Mouse (Mus musculus) midbrain, embryonic 10.5 days (tissue): ENCODE results near the gene Mamstr. TPM values are rescaled to one million over a fixed set of nuclear protein-coding genes. Genes with fewer than 3 reads are reported as not detected.

Experiments used
- DNase-seq: peaks from one replicate; pipeline ENCODE4 v3.0.0-alpha.2; 2017; ENCODE audit warnings: low spot score
- H3K27ac ChIP-seq: fragments of 300-500 bp; sonication (generic); replicated peaks from 2 replicates; pipeline ENCODE4 v1.5.1; 2016; ENCODE audit warnings: mild to moderate bottlenecking
- H3K27me3 ChIP-seq: fragments of 300-500 bp; sonication (generic); 2 replicates; pipeline ENCODE4 v1.6.1; 2016; ENCODE audit warnings: low read depth, mild to moderate bottlenecking; ENCODE audit not compliant: poor library complexity, severe bottlenecking
- H3K36me3 ChIP-seq: fragments of 300-500 bp; sonication (generic); 2 replicates; pipeline ENCODE4 v1.6.1; 2016; ENCODE audit warnings: mild to moderate bottlenecking, moderate library complexity
- H3K4me1 ChIP-seq: fragments of 300-500 bp; sonication (generic); 2 replicates; pipeline ENCODE4 v1.6.1; 2016
- H3K4me3 ChIP-seq: fragments of 300-500 bp; sonication (generic); 2 replicates; pipeline ENCODE4 v1.5.1; 2016; ENCODE audit warnings: mild to moderate bottlenecking, moderate library complexity
- H3K9me3 ChIP-seq: fragments of 300-500 bp; sonication (generic); replicated peaks from 2 replicates; pipeline ENCODE4 v1.6.1; 2016; ENCODE audit warnings: mild to moderate bottlenecking
- WGBS: fragments of 180-500 bp; shearing (Covaris S2); methylation state at CpG from one replicate; pipeline ENCODE4 v1.1.7; 2016; 5-methylcytosine and 5-hydroxymethylcytosine counted together
- polyA plus RNA-seq: library from polyadenylated mRNA; unstranded; fragments of >200 nt; fragmentation: Nextera tagmentation; extraction: Ambion mirVana; gene quantifications from 2 replicates; pipeline ENCODE4 v1.2.1, GENCODE M21; 2016

Mamstr gene
- polyA plus RNA-seq, 1 experiment from 2014 or later: 2.1 TPM

- H3K36me3 ChIP-seq: no peaks in the 10 kb centered on the region
- DNase-seq: no peak
- no peak overlapping the region for H3K4me3 ChIP-seq
- H3K4me1 ChIP-seq: peaks cover 27% of the 10 kb centered on the region
- no peaks in the 10 kb centered on the region; the same call in 1 of the 2 replicates for H3K27me3 ChIP-seq
- peak overlapping the region; percentile 7; the same call in 1 of the 2 replicates for H3K27ac ChIP-seq
- no peaks in the 10 kb centered on the region for H3K9me3 ChIP-seq
- 79% methylated on average over 7 of the region's 7 CpGs for WGBS
Measured at GRCm38 (mm10) chr7:45677627-45678295, 38.0 kb downstream of the Mamstr start.

- 92% methylated on average over 14 of the region's 14 CpGs for WGBS
- DNase-seq: no peak
Measured at GRCm38 (mm10) chr7:45678513-45678912, 38.7 kb downstream of the Mamstr start.

GRCm38 (mm10) chr7:45679966-45680621 is 40.3 kb downstream of the Mamstr start:
- Histone ChIP-seq H3K9me3 (no peaks in the 10 kb centered on the region), H3K27me3 (no peaks in the 10 kb centered on the region; the same call in 1 of the 2 replicates), H3K27ac (peak overlapping the region; percentile 29), H3K4me3 (no peak overlapping the region), H3K4me1 (peaks cover 32% of the 10 kb centered on the region), H3K36me3 (no peaks in the 10 kb centered on the region)
- DNase-seq: no peak
- 66% methylated on average over 14 of the region's 14 CpGs for WGBS

More at GRCm38 (mm10) chr7:45678513-45678912, 38.7 kb downstream of the Mamstr start:
- Histone ChIP-seq H3K27ac (peak overlapping the region; percentile 7; the same call in 1 of the 2 replicates), H3K27me3 (no peaks in the 10 kb centered on the region; the same call in 1 of the 2 replicates), H3K36me3 (no peaks in the 10 kb centered on the region), H3K4me3 (no peak overlapping the region), H3K9me3 (no peaks in the 10 kb centered on the region), H3K4me1 (peaks cover 32% of the 10 kb centered on the region)

- Histone ChIP-seq H3K27me3 (peaks cover under 1% of the 10 kb centered on the region; the same call in 1 of the 2 replicates), H3K4me1 (peaks cover 39% of the 10 kb centered on the region), H3K4me3 (no peak overlapping the region), H3K9me3 (no peaks in the 10 kb centered on the region), H3K27ac (no peak overlapping the region; the same call in 1 of the 2 replicates), H3K36me3 (no peaks in the 10 kb centered on the region)
- WGBS: 87% methylated on average over 8 of the region's 8 CpGs
- DNase-seq: no peak
Measured at GRCm38 (mm10) chr7:45681046-45681736, 41.4 kb downstream of the Mamstr start.

- Histone ChIP-seq H3K9me3 (no peaks in the 10 kb centered on the region), H3K27ac (peak overlapping the region; percentile 90), H3K4me3 (peak overlapping the region; percentile 40), H3K36me3 (no peaks in the 10 kb centered on the region), H3K27me3 (peaks cover 3% of the 10 kb centered on the region; the same call in 1 of the 2 replicates), H3K4me1 (peaks cover 44% of the 10 kb centered on the region)
- DNase-seq: peak; percentile 91
- 31% methylated on average over 14 of the region's 14 CpGs for WGBS
Measured at GRCm38 (mm10) chr7:45682144-45683126, 42.7 kb downstream of the Mamstr start.

- Histone ChIP-seq H3K27me3 (peaks cover 3% of the 10 kb centered on the region; the same call in 1 of the 2 replicates), H3K36me3 (no peaks in the 10 kb centered on the region), H3K4me3 (no peak within 1 kb of the TSS; the same call in 1 of the 2 replicates), H3K27ac (peak within 1 kb of the TSS; percentile 90), H3K4me1 (peaks cover 35% of the 10 kb centered on the region), H3K9me3 (no peaks in the 10 kb centered on the region)
- WGBS: 73% methylated on average over 7 of the region's 7 CpGs
- no peak for DNase-seq
Measured at GRCm38 (mm10) chr7:45683396-45684050, 43.7 kb downstream of the Mamstr start, which contains the start of gene Ntn5. Ntn5 (plus strand) TSS chr7:45684022.

GRCm38 (mm10) chr7:45685811-45686210 is 46.0 kb downstream of the Mamstr start:
- no peak for DNase-seq
- Histone ChIP-seq H3K27ac (peak overlapping the region; percentile 49; the same call in 1 of the 2 replicates), H3K27me3 (peaks cover 13% of the 10 kb centered on the region; the same call in 1 of the 2 replicates), H3K4me3 (no peak overlapping the region), H3K4me1 (peaks cover 38% of the 10 kb centered on the region), H3K9me3 (no peaks in the 10 kb centered on the region), H3K36me3 (no peaks in the 10 kb centered on the region)
- WGBS: 61% methylated on average over 10 of the region's 10 CpGs

DNA sequence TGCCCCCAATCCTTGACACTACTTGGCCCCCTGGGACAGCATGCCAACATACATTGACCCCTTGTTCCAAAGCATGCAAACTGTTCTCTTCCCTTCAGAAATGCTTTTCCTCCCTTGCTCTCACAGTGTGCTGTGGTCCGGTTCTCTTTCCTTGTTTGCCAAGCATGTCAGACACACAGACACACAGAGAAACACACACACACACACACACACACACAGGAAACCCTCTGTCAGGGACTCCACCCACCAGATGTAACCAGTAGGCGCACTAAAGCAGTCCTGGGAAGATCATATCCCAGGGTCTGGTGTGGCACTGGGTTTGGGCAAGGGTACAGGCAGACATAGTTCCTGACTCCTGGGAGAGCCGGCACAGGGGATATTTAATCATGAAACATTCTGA is 47.1 kb downstream of the Mamstr start:
- H3K36me3 ChIP-seq: no peaks in the 10 kb centered on the region
- peaks cover 23% of the 10 kb centered on the region; the same call in 1 of the 2 replicates for H3K27me3 ChIP-seq
- H3K4me1 ChIP-seq: peaks cover 38% of the 10 kb centered on the region
- peak overlapping the region; percentile 38; the same call in 1 of the 2 replicates for H3K27ac ChIP-seq
- WGBS: 91% methylated on average over 3 of the region's 3 CpGs
- DNase-seq: no peak
- H3K9me3 ChIP-seq: no peaks in the 10 kb centered on the region
- no peak overlapping the region for H3K4me3 ChIP-seq

DNA sequence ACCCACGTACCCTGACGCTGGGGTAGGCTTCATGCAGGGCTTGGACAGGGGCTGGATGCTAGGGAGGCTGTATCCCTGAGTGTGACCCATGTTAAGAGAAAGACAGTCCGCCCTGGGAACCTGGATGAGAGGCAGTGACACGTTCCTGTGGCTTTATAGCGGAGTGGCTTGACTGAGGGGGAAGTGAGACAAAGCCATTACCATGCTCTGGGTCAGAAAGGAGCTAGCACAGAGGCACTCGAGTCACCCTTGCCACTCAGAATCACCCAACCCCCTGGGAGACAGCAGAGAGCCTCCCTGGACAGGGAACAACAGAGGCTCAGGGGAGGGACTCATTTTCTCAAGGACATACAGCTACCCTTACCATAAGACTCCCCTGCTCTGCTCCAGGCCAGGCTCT is 49.3 kb downstream of the Mamstr start:
- Histone ChIP-seq H3K4me1 (peaks cover 29% of the 10 kb centered on the region), H3K4me3 (0 out of 2 replicates have a peak overlapping the region, but pooled peaks have one; percentile 4), H3K27ac (peak overlapping the region; percentile 49; the same call in 1 of the 2 replicates), H3K27me3 (peaks cover 23% of the 10 kb centered on the region; the same call in 1 of the 2 replicates), H3K9me3 (no peaks in the 10 kb centered on the region), H3K36me3 (no peaks in the 10 kb centered on the region)
- DNase-seq: no peak
- 65% methylated on average over 6 of the region's 6 CpGs for WGBS

DNA sequence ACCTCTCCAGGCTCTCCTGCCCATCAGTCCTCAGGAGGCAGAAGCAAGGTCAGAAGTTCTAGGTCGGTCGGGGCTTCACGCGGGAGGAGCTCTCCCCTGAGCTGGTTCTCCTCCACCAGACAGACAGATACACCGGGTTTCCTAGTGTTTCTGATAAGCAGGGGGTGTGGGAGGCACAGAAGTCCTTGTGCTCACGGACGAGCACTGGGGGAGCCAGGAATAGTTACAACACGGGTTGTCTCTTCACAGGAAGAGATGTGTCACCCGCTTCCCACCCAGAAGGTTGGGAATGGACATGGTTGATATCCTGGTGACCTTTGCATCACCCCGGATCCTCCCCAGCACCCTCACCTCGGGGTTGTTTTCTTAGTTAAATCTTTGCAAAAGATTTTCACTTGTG is 50.0 kb downstream of the Mamstr start:
- peaks cover 35% of the 10 kb centered on the region for H3K4me1 ChIP-seq
- H3K36me3 ChIP-seq: no peaks in the 10 kb centered on the region
- no peak overlapping the region for H3K4me3 ChIP-seq
- no peaks in the 10 kb centered on the region for H3K9me3 ChIP-seq
- peaks cover 23% of the 10 kb centered on the region; the same call in 1 of the 2 replicates for H3K27me3 ChIP-seq
- 79% methylated on average over 11 of the region's 11 CpGs for WGBS
- DNase-seq: no peak
- H3K27ac ChIP-seq: no peak overlapping the region

- DNase-seq: no peak
- Histone ChIP-seq H3K27me3 (peaks cover 19% of the 10 kb centered on the region; the same call in 1 of the 2 replicates), H3K27ac (no peak overlapping the region), H3K4me3 (no peak overlapping the region), H3K9me3 (no peaks in the 10 kb centered on the region), H3K36me3 (no peaks in the 10 kb centered on the region), H3K4me1 (peaks cover 32% of the 10 kb centered on the region)
- 85% methylated on average over 2 of the region's 2 CpGs for WGBS
Measured at GRCm38 (mm10) chr7:45692364-45692763, 52.6 kb downstream of the Mamstr start.
